Mouse (Mus musculus) cerebellum, adult 2 months (tissue): ENCODE results near the gene Hip1.
"Not testable (repeated sequence)": the region's sequence is repeated elsewhere in the genome, so short reads cannot be mapped to it uniquely, and the experiment has no call there.

Source experiments
- CTCF ChIP-seq: fragments of 200-500 bp; IDR thresholded peaks from 2 replicates; pipeline ENCODE4 v1.5.1; 2011; ENCODE audit warnings: low read depth, mild to moderate bottlenecking, control low read depth, low read length, moderate library complexity, borderline replicate concordance; ENCODE audit not compliant: insufficient read depth
- POLR2A ChIP-seq: fragments of 200-500 bp; IDR thresholded peaks from 2 replicates; pipeline ENCODE4 v1.6.1; 2011; ENCODE audit warnings: low read length, control low read depth, borderline replicate concordance; ENCODE audit not compliant: insufficient read depth

- TF ChIP-seq POLR2A, CTCF: not testable (repeated sequence)
Measured at GRCm38 (mm10) chr5:135369196-135369595, 175.7 kb downstream of the Hip1 start.
